Mouse (Mus musculus): ENCODE data around the gene Mxra8.

DNA sequence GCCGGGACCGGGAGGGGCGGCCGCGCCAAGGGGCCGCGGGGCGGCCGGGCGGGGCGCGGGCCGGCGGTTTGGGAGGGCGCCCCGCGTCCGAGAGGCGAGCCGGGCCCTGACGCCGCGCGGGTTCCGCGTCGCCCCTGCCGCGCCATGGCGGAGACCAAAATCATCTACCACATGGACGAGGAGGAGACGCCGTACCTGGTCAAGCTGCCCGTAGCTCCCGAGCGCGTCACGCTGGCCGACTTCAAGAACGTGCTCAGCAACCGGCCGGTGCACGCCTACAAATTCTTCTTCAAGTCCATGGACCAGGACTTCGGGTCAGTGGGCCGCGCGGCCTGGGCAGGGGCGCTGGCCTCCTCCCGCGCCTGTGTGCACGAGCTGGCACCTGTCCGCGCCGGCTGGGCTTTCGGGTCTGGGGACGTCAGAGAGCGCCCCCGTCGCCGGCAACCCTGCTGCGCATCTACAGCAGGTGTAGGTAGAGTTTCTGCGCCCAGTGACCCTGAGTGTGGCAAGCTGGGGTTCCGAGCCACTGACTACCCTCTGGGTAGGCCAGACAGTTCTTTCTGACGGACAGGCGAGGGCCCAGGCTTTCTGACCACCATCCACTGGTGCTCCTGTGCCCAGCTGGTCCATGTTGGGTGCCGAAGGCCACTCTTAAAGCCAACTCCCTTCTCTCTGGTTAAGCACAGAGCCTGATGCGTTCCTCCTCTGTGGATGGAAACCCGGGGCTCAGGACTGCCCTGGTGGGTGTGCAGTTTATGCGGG lies 8.3 kb downstream of the Mxra8 start:
- TF ChIP-seq CTCF (IDR thresholded peaks at IDR 0.05; ENCODE audit: low read depth, low read length) (no peak), GATA1 (IDR thresholded peaks at IDR 0.05; ENCODE audit: borderline replicate concordance, low read length) (no peak)
